Mouse (Mus musculus) kidney, embryonic 15.5 days (tissue): Measurements from ENCODE around the gene Boll. TPM values are rescaled to one million over a fixed set of nuclear protein-coding genes. Genes with fewer than 3 reads are reported as not detected.

Experiments
- polyA plus RNA-seq: library from polyadenylated mRNA; unstranded; fragments of >200 nt; fragmentation: Nextera tagmentation; extraction: Ambion mirVana; gene quantifications from 2 replicates; pipeline ENCODE4 v1.2.1, GENCODE M21; 2015

Boll gene
- polyA plus RNA-seq, 1 experiment from 2014 or later, result not detected

Other genes starting within 250 kb of the Boll start
- gene Mob4, start 232.2 kb downstream of the Boll start, polyA plus RNA-seq, result 143 and 146 TPM in 2 replicates
- gene Rftn2, start 136.7 kb downstream of the Boll start, polyA plus RNA-seq, result 7.6 and 8.4 TPM in 2 replicates
- 2.4 and 2.5 TPM in 2 replicates for gene Mars2, start 126.3 kb downstream of the Boll start, polyA plus RNA-seq
- gene Plcl1, start 42.5 kb upstream of the Boll start, polyA plus RNA-seq, result 4.8 and 5.5 TPM in 2 replicates